18 mouse cellular contexts compared by ENCODE assay signal in genomic region chr14:22036802-22037497, GRCm38 (mm10). TPM values are rescaled to one million over a fixed set of nuclear protein-coding genes. Genes with fewer than 3 reads are reported as not detected.
DNase-seq lines count a peak whose midpoint lies in the region; ATAC-seq lines count a peak whose summit lies in the region.
"Had no signal": no experiment of that assay in that cellular context is flagged by ENCODE, and none has a peak within 500 bp of the region (broad histone marks: within the 10 kb centered on the region; RNA-seq: fewer than 3 reads in every experiment).

No protein-coding gene starts in this region.

- no peak for ATAC-seq in neural tube, embryonic 11.5 days (ENCODE audit: insufficient read depth, low FRiP score, low TSS enrichment)
- ATAC-seq in hindbrain, embryonic 11.5 days (ENCODE audit: low FRiP score): no peak
- peak; percentile 63 for ATAC-seq in midbrain, embryonic 13.5 days
- no peak for ATAC-seq in neural tube, embryonic 15.5 days (ENCODE audit: low FRiP score)
- ATAC-seq in monocyte, adult 5-6 weeks (replicated peaks; ENCODE audit: insufficient number of reproducible peaks, low FRiP score, low TSS enrichment, poor library complexity, severe bottlenecking): no peak
- ATAC-seq in granulocyte monocyte progenitor cell, adult 5-6 weeks (replicated peaks; ENCODE audit: poor library complexity, severe bottlenecking): no peak
- ATAC-seq: liver, embryonic 12.5 days had no signal

- H3K4me2 ChIP-seq in neural tube, embryonic 11.5 days (ENCODE audit: low read depth): no peak overlapping the region
- H3K4me2 ChIP-seq in hindbrain, embryonic 11.5 days (replicated peaks; ENCODE audit: low read depth, low read length): no peak overlapping the region
- peak overlapping the region; percentile 33 for H3K4me2 ChIP-seq in midbrain, embryonic 13.5 days (replicated peaks)
- H3K4me2 ChIP-seq in neural tube, embryonic 15.5 days: peak overlapping the region; percentile 42
- H3K4me2 ChIP-seq: heart, embryonic 15.5 days; liver, embryonic 12.5 days; lung, embryonic 14.5 days had no signal

- H3K27ac ChIP-seq in neural tube, embryonic 11.5 days (ENCODE audit: low read depth, low read length): no peak overlapping the region
- no peak overlapping the region for H3K27ac ChIP-seq in hindbrain, embryonic 11.5 days (ENCODE audit: low read depth, low read length)
- 0 out of 2 replicates have a peak overlapping the region, but pooled peaks have one; percentile 7 for H3K27ac ChIP-seq in midbrain, embryonic 13.5 days
- no peak overlapping the region for H3K27ac ChIP-seq in neural tube, embryonic 15.5 days (replicated peaks)
- H3K27ac ChIP-seq: heart, embryonic 15.5 days; left cerebral cortex, adult 2 months; liver, embryonic 12.5 days; macrophage; stomach, postnatal 0 days had no signal

- no peak overlapping the region for H3K9ac ChIP-seq in neural tube, embryonic 11.5 days (ENCODE audit: low read length)
- no peak overlapping the region for H3K9ac ChIP-seq in hindbrain, embryonic 11.5 days (ENCODE audit: low read depth, low read length)
- H3K9ac ChIP-seq in midbrain, embryonic 13.5 days (replicated peaks): no peak overlapping the region
- H3K9ac ChIP-seq in neural tube, embryonic 15.5 days (replicated peaks): no peak overlapping the region
- H3K9ac ChIP-seq: embryonic facial prominence, embryonic 12.5 days; heart, embryonic 15.5 days; liver, embryonic 12.5 days; lung, embryonic 14.5 days had no signal

- 54% methylated on average over 12 of the region's 12 CpGs for WGBS in neural tube, embryonic 11.5 days
- whole genome bisulfite sequencing in hindbrain, embryonic 11.5 days: 38% methylated on average over 12 of the region's 12 CpGs
- WGBS in midbrain, embryonic 13.5 days: 30% methylated on average over 12 of the region's 12 CpGs
- WGBS in neural tube, embryonic 15.5 days: 36% methylated on average over 12 of the region's 12 CpGs

- peak; percentile 45 for DNase-seq in neural tube, embryonic 11.5 days (ENCODE audit: low spot score)
- no peak for DNase-seq in neural tube, embryonic 10.5 days (ENCODE audit: extremely low spot score, low spot score)
- DNase-seq in hindbrain, embryonic 11.5 days (ENCODE audit: low spot score): peak; percentile 21
- DNase-seq in gastrocnemius, postnatal 14 days: no peak
- DNase-seq: heart, adult 11 months; kidney, postnatal 14 days; lung, embryonic 14.5 days; right cerebral cortex, postnatal 25 days had no signal

- H3K9me3 ChIP-seq in neural tube, embryonic 11.5 days (ENCODE audit: control insufficient read depth, low read length): no peaks in the 10 kb centered on the region
- H3K9me3 ChIP-seq in hindbrain, embryonic 11.5 days (ENCODE audit: control insufficient read depth, low read length): no peaks in the 10 kb centered on the region
- H3K9me3 ChIP-seq in midbrain, embryonic 13.5 days: no peaks in the 10 kb centered on the region
- H3K9me3 ChIP-seq in neural tube, embryonic 15.5 days (replicated peaks): no peaks in the 10 kb centered on the region
- H3K9me3 ChIP-seq: embryonic facial prominence, embryonic 12.5 days; heart, embryonic 15.5 days; liver, embryonic 12.5 days had no signal

- H3K27me3 ChIP-seq in neural tube, embryonic 11.5 days (ENCODE audit: control insufficient read depth, insufficient read depth, low read length): no peaks in the 10 kb centered on the region
- H3K27me3 ChIP-seq in hindbrain, embryonic 11.5 days (ENCODE audit: control insufficient read depth, insufficient read depth, low read length): 0 out of 2 replicates have a peak, but pooled peaks cover 2% of the 10 kb centered on the region
- H3K27me3 ChIP-seq in midbrain, embryonic 13.5 days: peaks cover 37% of the 10 kb centered on the region
- peaks cover 8% of the 10 kb centered on the region; the same call in 1 of the 2 replicates for H3K27me3 ChIP-seq in neural tube, embryonic 15.5 days (replicated peaks)
- H3K27me3 ChIP-seq: embryonic facial prominence, embryonic 12.5 days; heart, embryonic 15.5 days; liver, embryonic 12.5 days had no signal

- intact Hi-C loops in gastrocnemius, postnatal 14 days (cut with DNase I; ENCODE audit: low total_unique reads): no loop called here

- H3K4me3 ChIP-seq in neural tube, embryonic 11.5 days (ENCODE audit: low read depth, low read length): no peak overlapping the region
- H3K4me3 ChIP-seq in hindbrain, embryonic 11.5 days (ENCODE audit: low read depth, low read length): no peak overlapping the region
- H3K4me3 ChIP-seq in midbrain, embryonic 13.5 days (replicated peaks): no peak overlapping the region
- no peak overlapping the region for H3K4me3 ChIP-seq in neural tube, embryonic 15.5 days (replicated peaks)
- H3K4me3 ChIP-seq: embryonic facial prominence, embryonic 12.5 days; heart, embryonic 15.5 days; left cerebral cortex, adult 2 months; liver, embryonic 12.5 days had no signal

- H3K4me1 ChIP-seq in neural tube, embryonic 11.5 days (ENCODE audit: control insufficient read depth, insufficient read depth, low read length): peaks cover 7% of the 10 kb centered on the region; the same call in 1 of the 2 replicates
- H3K4me1 ChIP-seq in hindbrain, embryonic 11.5 days (replicated peaks; ENCODE audit: control insufficient read depth, insufficient read depth, low read length): no peaks in the 10 kb centered on the region; the same call in 1 of the 2 replicates
- H3K4me1 ChIP-seq in midbrain, embryonic 13.5 days (replicated peaks): peaks cover 33% of the 10 kb centered on the region
- H3K4me1 ChIP-seq in neural tube, embryonic 15.5 days: peaks cover 31% of the 10 kb centered on the region
- H3K4me1 ChIP-seq: liver, embryonic 12.5 days had no signal

- no peaks in the 10 kb centered on the region for H3K36me3 ChIP-seq in neural tube, embryonic 11.5 days (ENCODE audit: control insufficient read depth, insufficient read depth, low read length)
- H3K36me3 ChIP-seq in hindbrain, embryonic 11.5 days (ENCODE audit: control insufficient read depth, insufficient read depth, low read length): no peaks in the 10 kb centered on the region
- H3K36me3 ChIP-seq in midbrain, embryonic 13.5 days: no peaks in the 10 kb centered on the region
- no peaks in the 10 kb centered on the region for H3K36me3 ChIP-seq in neural tube, embryonic 15.5 days
- H3K36me3 ChIP-seq: embryonic facial prominence, embryonic 12.5 days; heart, embryonic 15.5 days; liver, embryonic 12.5 days had no signal

RNA-seq across cellular contexts. Expression of gene Lrmda, which starts 17.4 kb away (rescaled TPM):
- 0.66 TPM in 1 of 2 replicates, not detected in the other for polyA plus RNA-seq in neural tube, embryonic 11.5 days (2014; fragmentation: Nextera tagmentation; extraction: Ambion mirVana)
- polyA plus RNA-seq in hindbrain, embryonic 11.5 days (2014; fragmentation: Nextera tagmentation; extraction: Ambion mirVana): 0.20 and 0.91 TPM in 2 replicates
- polyA plus RNA-seq in midbrain, embryonic 13.5 days (2015; fragmentation: Nextera tagmentation; extraction: Ambion mirVana): 0.23 TPM in 1 of 2 replicates, not detected in the other
- polyA plus RNA-seq in neural tube, embryonic 15.5 days (2015; fragmentation: Nextera tagmentation; extraction: Ambion mirVana): 0.49 and 0.68 TPM in 2 replicates
- total RNA-seq in gastrocnemius, postnatal 14 days (2021): 1 to 10 TPM; 1.6 to 1.7 TPM
- 6.4 to 20.3 TPM (median 10.3 TPM) in 3 replicates for total RNA-seq in monocyte, adult 5-6 weeks (2017)
- total RNA-seq in granulocyte monocyte progenitor cell, adult 5-6 weeks (2014; fragmentation: Nextera tagmentation): 30.9 and 34.8 TPM in 2 replicates
- total RNA-seq in granulocyte monocyte progenitor cell, adult 5-6 weeks (2017): 19.3 and 23.4 TPM in 2 replicates

RNA-seq across cellular contexts. Expression of gene Zfp503, which starts 47.5 kb away (rescaled TPM):
- polyA plus RNA-seq in neural tube, embryonic 11.5 days (2014; fragmentation: Nextera tagmentation; extraction: Ambion mirVana): 13.3 and 17.1 TPM in 2 replicates
- polyA plus RNA-seq in hindbrain, embryonic 11.5 days (2014; fragmentation: Nextera tagmentation; extraction: Ambion mirVana): 11.8 and 15.4 TPM in 2 replicates
- polyA plus RNA-seq in midbrain, embryonic 13.5 days (2015; fragmentation: Nextera tagmentation; extraction: Ambion mirVana): 8.0 and 11.0 TPM in 2 replicates
- polyA plus RNA-seq in neural tube, embryonic 15.5 days (2015; fragmentation: Nextera tagmentation; extraction: Ambion mirVana): 12.7 and 12.9 TPM in 2 replicates
- 1 to 10 TPM; 7.2 to 9.7 TPM for total RNA-seq in gastrocnemius, postnatal 14 days (2021)
- total RNA-seq in monocyte, adult 5-6 weeks (2017): 0.38 to 0.64 TPM (median 0.58 TPM) in 3 replicates
- total RNA-seq in granulocyte monocyte progenitor cell, adult 5-6 weeks (2014; fragmentation: Nextera tagmentation): not detected in 2 replicates
- total RNA-seq in granulocyte monocyte progenitor cell, adult 5-6 weeks (2017): 0.04 and 0.05 TPM in 2 replicates

Comparison
In these comparisons a context has a peak if more than half of its experiments do, and no peak if none do; other contexts are left out.
1. DNase-seq: peak in neural tube, embryonic 11.5 days (single experiment) and hindbrain, embryonic 11.5 days (single experiment); none in neural tube, embryonic 10.5 days (single experiment) and gastrocnemius, postnatal 14 days (single experiment).
2. H3K4me2 ChIP-seq: peak in midbrain, embryonic 13.5 days (single experiment) and neural tube, embryonic 15.5 days (single experiment); none in neural tube, embryonic 11.5 days (single experiment) and hindbrain, embryonic 11.5 days (single experiment).